Mouse (Mus musculus) kidney, postnatal 0 days (tissue): ENCODE results near the gene Fuca2. TPM values are rescaled to one million over a fixed set of nuclear protein-coding genes. Genes with fewer than 3 reads are reported as not detected.

ENCODE experiments used
- ATAC-seq: fragments of 200-750 bp; cut with Nextera tagmentation; replicated peaks from 2 replicates; pipeline ENCODE4 v1.8.0; 2017; ENCODE audit warnings: low read depth, moderate number of reproducible peaks, moderate TSS enrichment, moderate library complexity; ENCODE audit not compliant: low FRiP score
- DNase-seq: peaks from one replicate; pipeline ENCODE4 v3.0.0-alpha.2; 2016; ENCODE audit warnings: low spot score
- H3K27ac ChIP-seq: fragments of 300-500 bp; sonication (generic); 2 replicates; pipeline ENCODE4 v1.5.1; 2014; ENCODE audit warnings: mild to moderate bottlenecking
- H3K27me3 ChIP-seq: fragments of 300-500 bp; sonication (generic); 2 replicates; pipeline ENCODE4 v1.6.1; 2014; ENCODE audit warnings: low read length, mixed read lengths; ENCODE audit not compliant: insufficient read depth
- H3K36me3 ChIP-seq: fragments of 300-500 bp; sonication (generic); 2 replicates; pipeline ENCODE4 v1.6.1; 2014; ENCODE audit warnings: low read length, mixed read lengths; ENCODE audit not compliant: insufficient read depth
- H3K4me1 ChIP-seq: fragments of 300-500 bp; sonication (generic); replicated peaks from 2 replicates; pipeline ENCODE4 v1.6.1; 2014; ENCODE audit warnings: antibody characterized with exemption, low read length, mixed read lengths; ENCODE audit not compliant: insufficient read depth
- H3K4me2 ChIP-seq: fragments of 300-500 bp; sonication (generic); 2 replicates; pipeline ENCODE4 v1.6.1; 2014; ENCODE audit warnings: mild to moderate bottlenecking, low read length, moderate library complexity, mixed read lengths
- H3K4me3 ChIP-seq: fragments of 300-500 bp; sonication (generic); replicated peaks from 2 replicates; pipeline ENCODE4 v1.5.1; 2014; ENCODE audit warnings: low read depth, low read length
- H3K9ac ChIP-seq: fragments of 300-500 bp; sonication (generic); 2 replicates; pipeline ENCODE4 v1.6.1; 2014; ENCODE audit warnings: low read depth, low read length
- H3K9me3 ChIP-seq: fragments of 300-500 bp; sonication (generic); replicated peaks from 2 replicates; pipeline ENCODE4 v1.6.1; 2016; ENCODE audit warnings: low read length, inconsistent platforms, mixed read lengths
- CTCF ChIP-seq: IDR thresholded peaks from 2 replicates; pipeline ENCODE4 v1.5.1; 2016; ENCODE audit warnings: antibody characterized with exemption, low read depth, mild to moderate bottlenecking, moderate library complexity
- WGBS: fragments of 180-500 bp; shearing (Covaris S2); extraction: QIAGEN DNeasy Blood & Tissue Kit; methylation state at CpG from one replicate; pipeline ENCODE4 v1.1.7; 2014; 5-methylcytosine and 5-hydroxymethylcytosine counted together
- polyA plus RNA-seq: library from polyadenylated mRNA; unstranded; fragments of >200 nt; fragmentation: Nextera tagmentation; extraction: Ambion mirVana; gene quantifications from 2 replicates; pipeline ENCODE4 v1.2.1, GENCODE M21; 2015

The Fuca2 gene
- polyA plus RNA-seq, 1 experiment from 2014 or later, result 191 TPM

DNA sequence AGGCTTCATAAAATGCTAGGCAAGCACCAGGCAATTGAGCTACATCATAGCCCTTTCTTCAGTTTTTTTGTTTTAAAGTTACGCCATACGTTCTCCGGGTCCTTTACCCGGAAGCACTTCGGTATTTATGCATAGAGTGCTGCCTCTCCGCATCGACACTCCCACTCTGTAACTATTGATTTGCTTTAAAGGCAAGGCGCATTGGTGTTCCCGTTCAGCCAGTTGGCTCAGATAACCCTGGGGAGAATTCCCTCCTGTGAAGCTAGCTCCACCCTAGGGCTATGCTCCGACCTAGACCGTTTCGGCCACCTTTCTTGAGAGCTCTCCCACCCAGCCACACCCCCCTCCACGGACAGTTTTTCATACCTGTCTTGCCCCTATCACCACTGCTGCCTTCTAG, 67.1 kb downstream of the Fuca2 start:
- no peak overlapping the region for H3K4me2 ChIP-seq
- 61% methylated on average over 13 of the region's 13 CpGs for WGBS
- no peak for ATAC-seq
- H3K27me3 ChIP-seq, result no peaks in the 10 kb centered on the region
- 0 out of 2 replicates have a peak, but pooled peaks cover 3% of the 10 kb centered on the region for H3K36me3 ChIP-seq
- TF ChIP-seq CTCF, result no peak
- no peaks in the 10 kb centered on the region for H3K4me1 ChIP-seq
- H3K4me3 ChIP-seq, result no peak overlapping the region
- no peaks in the 10 kb centered on the region for H3K9me3 ChIP-seq
- H3K9ac ChIP-seq, result no peak overlapping the region
- H3K27ac ChIP-seq, result no peak overlapping the region
- no peak for DNase-seq

Other genes starting within 250 kb of the Fuca2 start
- 23.7 and 26.4 TPM in 2 replicates for gene Phactr2, start 25.1 kb upstream of the Fuca2 start, polyA plus RNA-seq
- gene Adat2, start 53.4 kb downstream of the Fuca2 start, polyA plus RNA-seq, result 4.9 and 5.6 TPM in 2 replicates
- 31.3 and 31.4 TPM in 2 replicates for gene Pex3, start 53.6 kb downstream of the Fuca2 start, polyA plus RNA-seq